ENCODE assay signal across 8 mouse cellular contexts in genomic region chr7:31207563-31208236, GRCm38 (mm10). TPM values are rescaled to one million over a fixed set of nuclear protein-coding genes. Genes with fewer than 3 reads are reported as not detected.
DNase-seq lines count a peak whose midpoint lies in the region; ATAC-seq and TF ChIP-seq lines count a peak whose summit lies in the region.

No protein-coding gene starts in this region.

- H3K36me3 ChIP-seq in embryonic facial prominence, embryonic 15.5 days, result peaks cover 3% of the 10 kb centered on the region
- H3K36me3 ChIP-seq in intestine, postnatal 0 days (ENCODE audit: control insufficient read depth, insufficient read depth), result no peaks in the 10 kb centered on the region; the same call in 1 of the 2 replicates
- H3K36me3 ChIP-seq in neural tube, embryonic 13.5 days, result peaks cover 22% of the 10 kb centered on the region

- no peak overlapping the region for H3K27ac ChIP-seq in left cerebral cortex, adult 2 months
- H3K27ac ChIP-seq in embryonic facial prominence, embryonic 15.5 days (replicated peaks), result no peak overlapping the region
- no peak overlapping the region for H3K27ac ChIP-seq in intestine, postnatal 0 days (ENCODE audit: low read depth, low read length)
- H3K27ac ChIP-seq in neural tube, embryonic 13.5 days (replicated peaks), result no peak overlapping the region

- peak overlapping the region; percentile 72 for H3K4me2 ChIP-seq in embryonic facial prominence, embryonic 15.5 days (replicated peaks)
- peak overlapping the region; percentile 65 for H3K4me2 ChIP-seq in intestine, postnatal 0 days (replicated peaks; ENCODE audit: low read depth)
- H3K4me2 ChIP-seq in neural tube, embryonic 13.5 days, result peak overlapping the region; percentile 74

- WGBS in embryonic facial prominence, embryonic 15.5 days, result 65% methylated on average over 13 of the region's 13 CpGs
- WGBS in intestine, postnatal 0 days, result 67% methylated on average over 13 of the region's 13 CpGs
- WGBS in neural tube, embryonic 13.5 days, result 71% methylated on average over 13 of the region's 13 CpGs

- no peak overlapping the region for H3K9ac ChIP-seq in embryonic facial prominence, embryonic 15.5 days
- no peak overlapping the region for H3K9ac ChIP-seq in intestine, postnatal 0 days (ENCODE audit: low read depth, low read length)
- no peak overlapping the region for H3K9ac ChIP-seq in neural tube, embryonic 13.5 days

- H3K4me3 ChIP-seq in left cerebral cortex, adult 2 months, result peak overlapping the region; percentile 68; the same call in 1 of the 2 replicates
- H3K4me3 ChIP-seq in embryonic facial prominence, embryonic 15.5 days (replicated peaks), result peak overlapping the region; percentile 64
- peak overlapping the region; percentile 62 for H3K4me3 ChIP-seq in intestine, postnatal 0 days (ENCODE audit: low read depth, low read length)
- H3K4me3 ChIP-seq in neural tube, embryonic 13.5 days, result peak overlapping the region; percentile 65

- intact Hi-C loops in left cerebral cortex, adult 2 months (cut with DNase I), result no loop called here
- intact Hi-C loops in left cerebral cortex, postnatal 25 days (cut with DNase I), result no loop called here

- ATAC-seq in embryonic facial prominence, embryonic 15.5 days (ENCODE audit: insufficient number of reproducible peaks, low FRiP score, low TSS enrichment, low read depth), result no peak
- no peak for ATAC-seq in intestine, postnatal 0 days
- peak; percentile 46; the same call in 1 of the 2 replicates for ATAC-seq in neural tube, embryonic 13.5 days (ENCODE audit: low read depth)
- no peak for ATAC-seq in frontal cortex, adult (ENCODE audit: low TSS enrichment)

- H3K27me3 ChIP-seq in embryonic facial prominence, embryonic 15.5 days, result no peaks in the 10 kb centered on the region
- no peaks in the 10 kb centered on the region for H3K27me3 ChIP-seq in intestine, postnatal 0 days (replicated peaks; ENCODE audit: control insufficient read depth, insufficient read depth, low read length)
- H3K27me3 ChIP-seq in neural tube, embryonic 13.5 days, result no peaks in the 10 kb centered on the region

- no peaks in the 10 kb centered on the region for H3K9me3 ChIP-seq in embryonic facial prominence, embryonic 15.5 days (replicated peaks)
- no peaks in the 10 kb centered on the region for H3K9me3 ChIP-seq in intestine, postnatal 0 days (ENCODE audit: control insufficient read depth)
- 0 out of 2 replicates have a peak, but pooled peaks cover 5% of the 10 kb centered on the region for H3K9me3 ChIP-seq in neural tube, embryonic 13.5 days

- no peak for DNase-seq in left cerebral cortex, adult 2 months (ENCODE audit: extremely low spot score in 1 of 2, low spot score in 2 of 2)
- DNase-seq in left cerebral cortex, postnatal 25 days (ENCODE audit: low spot score in 2 of 2), result no peak
- DNase-seq in right cerebral cortex, postnatal 4 days, result no peak
- DNase-seq in kidney, adult 8-10 months, result no peak

- TF ChIP-seq CTCF in left cerebral cortex, adult 2 months (IDR thresholded peaks at IDR 0.05), result no peak
- TF ChIP-seq CTCF in intestine, postnatal 0 days (IDR thresholded peaks at IDR 0.05; ENCODE audit: low read depth), result no peak

- H3K4me1 ChIP-seq in embryonic facial prominence, embryonic 15.5 days, result peaks cover 9% of the 10 kb centered on the region; the same call in 1 of the 2 replicates
- no peaks in the 10 kb centered on the region for H3K4me1 ChIP-seq in intestine, postnatal 0 days (replicated peaks; ENCODE audit: control insufficient read depth, insufficient read depth, low read length)
- H3K4me1 ChIP-seq in neural tube, embryonic 13.5 days (replicated peaks), result peaks cover 9% of the 10 kb centered on the region

RNA-seq across cellular contexts. Expression of gene Gramd1a, which starts 52.0 kb away (rescaled TPM):
- total RNA-seq in left cerebral cortex, adult 2 months (2021), result 100 to 1,000 TPM; 107 to 118 TPM
- 100 to 1,000 TPM; 108 to 110 TPM for total RNA-seq in left cerebral cortex, postnatal 25 days (2021)
- polyA plus RNA-seq in embryonic facial prominence, embryonic 15.5 days (2015; fragmentation: Nextera tagmentation; extraction: Ambion mirVana), result 72.5 and 75.2 TPM in 2 replicates
- 10.3 and 12.4 TPM in 2 replicates for polyA plus RNA-seq in intestine, postnatal 0 days (2015; fragmentation: Nextera tagmentation; extraction: Ambion mirVana)
- polyA plus RNA-seq in neural tube, embryonic 13.5 days (2015; fragmentation: Nextera tagmentation; extraction: Ambion mirVana), result 206 and 212 TPM in 2 replicates
